Mouse (Mus musculus) ES-Bruce4 (cell line): ENCODE data around the gene Tmem120a.

Source experiments
- CTCF ChIP-seq: IDR thresholded peaks from one replicate; pipeline ENCODE4 v1.8.1; 2011; ENCODE audit warnings: low read depth, low read length
- POLR2A ChIP-seq: IDR thresholded peaks from one replicate; pipeline ENCODE4 v1.8.1; 2011; ENCODE audit warnings: low read length; ENCODE audit not compliant: insufficient read depth

DNA sequence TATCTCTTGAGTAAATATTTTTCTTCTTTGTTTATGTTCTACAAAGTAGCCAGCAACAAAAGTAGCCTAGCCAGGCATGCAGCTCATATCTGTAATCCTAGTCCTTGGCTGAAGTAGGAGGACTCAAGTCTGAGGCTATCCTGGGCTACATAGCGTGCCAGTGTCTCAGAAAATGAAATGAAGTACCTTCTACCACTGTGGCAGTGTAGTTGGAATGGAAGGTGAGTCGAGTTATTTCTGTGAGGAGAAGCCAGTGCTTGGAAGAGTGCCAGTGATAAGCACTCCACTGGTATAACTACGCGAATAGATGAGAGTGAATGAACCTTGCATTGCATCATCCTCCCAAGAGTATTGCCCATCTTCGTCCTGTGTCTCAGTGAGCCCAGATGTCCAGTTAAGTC, 46.5 kb downstream of the Tmem120a start:
- TF ChIP-seq CTCF: no peak
- TF ChIP-seq POLR2A: no peak
